Mouse (Mus musculus) CH12.LX (cell line): ENCODE data around the gene Ap5z1. TPM values are rescaled to one million over a fixed set of nuclear protein-coding genes. Genes with fewer than 3 reads are reported as not detected.

Source experiments
- DNase-seq: peaks from one replicate; pipeline ENCODE4 v3.0.0-alpha.2; 2013; ENCODE audit errors: extremely low read depth
- H3K27ac ChIP-seq: 2 replicates; pipeline ENCODE4 v1.5.1; 2012; ENCODE audit warnings: low read depth, mild to moderate bottlenecking, control low read depth, moderate library complexity; ENCODE audit not compliant: insufficient read depth
- H3K27me3 ChIP-seq: replicated peaks from 2 replicates; pipeline ENCODE3; 2012; ENCODE audit warnings: inconsistent platforms
- H3K36me3 ChIP-seq, 2 experiments: replicated peaks in 1 of 2; 2 replicates each; pipeline versions ENCODE3 to v1.6.1; 2012; ENCODE audit warnings: inconsistent platforms in 1 of 2, low read length in 1 of 2, mild to moderate bottlenecking in 1 of 2, mixed read lengths in 1 of 2, moderate library complexity in 1 of 2; ENCODE audit not compliant: control insufficient read depth in 1 of 2, insufficient read depth in 1 of 2
- H3K4me1 ChIP-seq, 2 experiments: 2 replicates each; pipeline ENCODE4 v1.6.1; 2012; ENCODE audit warnings: inconsistent platforms in 1 of 2, moderate library complexity in 1 of 2; ENCODE audit not compliant: insufficient read depth in 2 of 2, control insufficient read depth in 1 of 2
- H3K4me2 ChIP-seq: 2 replicates; pipeline ENCODE4 v1.6.1; 2012; ENCODE audit warnings: low read depth, mild to moderate bottlenecking, control low read depth; ENCODE audit not compliant: poor library complexity, insufficient read depth, severe bottlenecking
- H3K4me3 ChIP-seq, 3 experiments: fragments of 150-350 bp in 1 of 3; sonication (generic) in 1 of 3; replicated peaks in 1 of 3; 2 replicates each; pipeline versions ENCODE3 to v1.5.1; 2011 to 2012; ENCODE audit warnings: low read depth in 2 of 3, low read length in 2 of 3, mild to moderate bottlenecking in 2 of 3, moderate library complexity in 2 of 3, control low read depth in 1 of 3, improper control_type of control experiment in 1 of 3, inconsistent platforms in 1 of 3, mixed read lengths in 1 of 3; ENCODE audit not compliant: poor library complexity in 1 of 3
- H3K79me2 ChIP-seq: replicated peaks from 2 replicates; pipeline ENCODE4 v1.6.1; 2012; ENCODE audit warnings: mild to moderate bottlenecking, moderate library complexity; ENCODE audit not compliant: control insufficient read depth, poor library complexity, insufficient read depth, severe bottlenecking; ENCODE audit errors: extremely low read depth
- H3K9ac ChIP-seq: 2 replicates; pipeline ENCODE4 v1.6.1; 2012; ENCODE audit warnings: low read depth, mild to moderate bottlenecking, control low read depth, moderate library complexity; ENCODE audit not compliant: insufficient read depth
- H3K9me3 ChIP-seq: replicated peaks from 2 replicates; pipeline ENCODE3; 2012; ENCODE audit warnings: low read length, inconsistent platforms, mixed read lengths
- CHD1 ChIP-seq: IDR thresholded peaks from 2 replicates; pipeline ENCODE4 v1.6.1; 2012; ENCODE audit warnings: low read depth, low read length, improper control_type of control experiment, inconsistent platforms
- E2F4 ChIP-seq: IDR thresholded peaks from 2 replicates; pipeline ENCODE4 v1.6.1; 2011; ENCODE audit warnings: low read depth, low read length, improper control_type of control experiment; ENCODE audit not compliant: insufficient replicate concordance
- ELF1 ChIP-seq: IDR thresholded peaks from 2 replicates; pipeline ENCODE4 v1.6.1; 2014; ENCODE audit warnings: low read depth, mild to moderate bottlenecking, inconsistent platforms, low read length, improper control_type of control experiment
- IRF4 ChIP-seq: IDR thresholded peaks from 2 replicates; pipeline ENCODE4 v1.6.1; 2014; ENCODE audit warnings: low read depth, mild to moderate bottlenecking, inconsistent platforms, low read length, improper control_type of control experiment
- JUN ChIP-seq: IDR thresholded peaks from 2 replicates; pipeline ENCODE4 v1.6.1; 2011; ENCODE audit warnings: low read depth, mild to moderate bottlenecking, low read length, improper control_type of control experiment, moderate library complexity; ENCODE audit not compliant: insufficient read depth
- JUND ChIP-seq: conservative IDR thresholded peaks from 2 replicates; pipeline ENCODE4 v1.6.1; 2011; ENCODE audit warnings: low read depth, low read length, improper control_type of control experiment
- KAT2A ChIP-seq: IDR thresholded peaks from 2 replicates; pipeline ENCODE4 v1.6.1; 2012; ENCODE audit warnings: low read length, improper control_type of control experiment, inconsistent platforms; ENCODE audit not compliant: insufficient replicate concordance
- MAFK ChIP-seq: IDR thresholded peaks from 2 replicates; pipeline ENCODE4 v1.6.1; 2011; ENCODE audit warnings: low read length, improper control_type of control experiment; ENCODE audit not compliant: insufficient replicate concordance
- MAX ChIP-seq: IDR thresholded peaks from 2 replicates; pipeline ENCODE4 v1.6.1; 2011; ENCODE audit warnings: low read length, improper control_type of control experiment
- MEF2A ChIP-seq: IDR thresholded peaks from 2 replicates; pipeline ENCODE4 v1.6.1; 2014; ENCODE audit warnings: low read depth, mild to moderate bottlenecking, inconsistent platforms, low read length, improper control_type of control experiment, borderline replicate concordance
- MXI1 ChIP-seq: IDR thresholded peaks from 2 replicates; pipeline ENCODE4 v1.6.1; 2011; ENCODE audit warnings: mild to moderate bottlenecking, low read depth, low read length, improper control_type of control experiment
- MYC ChIP-seq: IDR thresholded peaks from 2 replicates; pipeline ENCODE4 v1.6.1; 2011; ENCODE audit warnings: low read depth, mild to moderate bottlenecking, improper control_type of control experiment, low read length
- NELFE ChIP-seq: IDR thresholded peaks from 2 replicates; pipeline ENCODE4 v1.6.1; 2011; ENCODE audit warnings: low read depth, low read length, improper control_type of control experiment
- POLR2A ChIP-seq: IDR thresholded peaks from 2 replicates; pipeline ENCODE4 v1.6.1; 2011; ENCODE audit warnings: low read depth, mild to moderate bottlenecking, improper control_type of control experiment, low read length
- RCOR1 ChIP-seq: conservative IDR thresholded peaks from 2 replicates; pipeline ENCODE4 v1.6.1; 2012; ENCODE audit warnings: low read depth, mild to moderate bottlenecking, inconsistent platforms, low read length, improper control_type of control experiment
- SIN3A ChIP-seq: IDR thresholded peaks from 2 replicates; pipeline ENCODE4 v1.6.1; 2012; ENCODE audit warnings: low read length, improper control_type of control experiment, inconsistent platforms
- SMC3 ChIP-seq: IDR thresholded peaks from 2 replicates; pipeline ENCODE4 v1.6.1; 2011; ENCODE audit warnings: low read depth, low read length, improper control_type of control experiment
- UBTF ChIP-seq: IDR thresholded peaks from 2 replicates; pipeline ENCODE4 v1.6.1; 2012; ENCODE audit warnings: low read depth, mild to moderate bottlenecking, inconsistent platforms, low read length, improper control_type of control experiment, moderate library complexity
- USF1 ChIP-seq: IDR thresholded peaks from 2 replicates; pipeline ENCODE4 v1.6.1; 2014; ENCODE audit warnings: low read depth, mild to moderate bottlenecking, inconsistent platforms, low read length, improper control_type of control experiment
- ZC3H11A ChIP-seq: IDR thresholded peaks from 2 replicates; pipeline ENCODE4 v1.6.1; 2012; ENCODE audit warnings: low read depth, mild to moderate bottlenecking, inconsistent platforms, low read length, improper control_type of control experiment
- ZKSCAN1 ChIP-seq: IDR thresholded peaks from 2 replicates; pipeline ENCODE4 v1.6.1; 2012; ENCODE audit warnings: low read depth, inconsistent platforms, low read length, improper control_type of control experiment, borderline replicate concordance
- ZMIZ1 ChIP-seq: IDR thresholded peaks from 2 replicates; pipeline ENCODE4 v1.6.1; 2012; ENCODE audit warnings: low read depth, mild to moderate bottlenecking, inconsistent platforms, low read length, improper control_type of control experiment
- dilution Hi-C: fragments of 300-500 bp; cut with MboI; formaldehyde crosslinking; loops from 2 replicates; pipeline ENCODE4 v1.14.3; 2020; ENCODE audit warnings: low sequenced_read_pairs; ENCODE audit not compliant: extremely low pct_unique_long_range_greater_than_20kb, extremely low pct_ligation_motif_present
- in situ Hi-C: fragments of 300-500 bp; cut with MboI; formaldehyde crosslinking; loops from 3 replicates; pipeline ENCODE4 v1.14.3; 2019; ENCODE audit warnings: low sequenced_read_pairs, low pct_ligation_motif_present, low pct_unique_long_range_greater_than_20kb, mixed read lengths
- polyA plus RNA-seq: library from polyadenylated mRNA; unstranded; fragments of >175 nt; gene quantifications from 2 replicates; pipeline ENCODE4 v1.2.1, GENCODE M21; 2012; ENCODE audit warnings: low read depth; ENCODE audit not compliant: insufficient read length
- total RNA-seq, 2 experiments: library from RNA; depleted of rRNA; stranded (reverse); fragments of 300-350 nt in 1 of 2; fragments of >200 nt in 1 of 2; gene quantifications; 2 replicates each; pipeline ENCODE4 v1.2.3; 2012 to 2014

The Ap5z1 gene
- total and polyA plus RNA-seq, 3 experiments = 3.1 to 18.7 (median 11.3) TPM

DNA sequence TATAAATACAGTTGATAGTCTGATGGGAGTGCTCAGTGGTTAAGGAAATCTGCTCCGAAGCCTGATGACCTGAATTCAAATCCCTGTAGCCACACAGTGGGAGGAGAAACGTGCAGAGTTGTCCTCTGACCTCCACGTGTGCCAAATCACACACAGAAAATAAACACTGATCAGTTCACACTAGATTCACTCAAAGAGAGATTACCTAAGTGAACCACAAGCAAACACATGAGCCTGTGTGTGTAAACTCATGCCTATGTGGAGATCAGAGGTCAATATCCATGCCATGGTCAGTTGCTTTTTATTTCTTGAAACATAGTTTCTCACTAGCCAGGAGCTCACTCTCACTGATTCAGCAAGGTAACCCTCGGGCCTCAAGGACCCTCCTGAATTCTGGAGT is 56.6 kb downstream of the Ap5z1 start:
- no peak overlapping the region for H3K4me3 ChIP-seq
- H3K9me3 ChIP-seq = no peaks in the 10 kb centered on the region
- no peaks in the 10 kb centered on the region for H3K36me3 ChIP-seq
- dilution Hi-C loops (no loop called here), in situ Hi-C loops (loop anchor here (25.0 kb wide), 1 partner anchor 342 kb away; no protein-coding TSS in a partner anchor)
- H3K9ac ChIP-seq = no peak overlapping the region
- TF ChIP-seq POLR2A (no peak), ZKSCAN1 (no peak), CHD1 (no peak), ZMIZ1 (no peak), SIN3A (no peak), JUN (no peak), IRF4 (no peak), RCOR1 (no peak), USF1 (no peak), JUND (no peak), UBTF (no peak), KAT2A (no peak), MXI1 (no peak), ELF1 (no peak), E2F4 (no peak)
- H3K4me2 ChIP-seq = no peak overlapping the region
- no peak overlapping the region for H3K27ac ChIP-seq
- no peak for DNase-seq
- H3K4me1 ChIP-seq = peaks cover 4 to 16% of the 10 kb centered on the region in 2 experiments
- H3K27me3 ChIP-seq = no peaks in the 10 kb centered on the region
- no peaks in the 10 kb centered on the region for H3K79me2 ChIP-seq

DNA sequence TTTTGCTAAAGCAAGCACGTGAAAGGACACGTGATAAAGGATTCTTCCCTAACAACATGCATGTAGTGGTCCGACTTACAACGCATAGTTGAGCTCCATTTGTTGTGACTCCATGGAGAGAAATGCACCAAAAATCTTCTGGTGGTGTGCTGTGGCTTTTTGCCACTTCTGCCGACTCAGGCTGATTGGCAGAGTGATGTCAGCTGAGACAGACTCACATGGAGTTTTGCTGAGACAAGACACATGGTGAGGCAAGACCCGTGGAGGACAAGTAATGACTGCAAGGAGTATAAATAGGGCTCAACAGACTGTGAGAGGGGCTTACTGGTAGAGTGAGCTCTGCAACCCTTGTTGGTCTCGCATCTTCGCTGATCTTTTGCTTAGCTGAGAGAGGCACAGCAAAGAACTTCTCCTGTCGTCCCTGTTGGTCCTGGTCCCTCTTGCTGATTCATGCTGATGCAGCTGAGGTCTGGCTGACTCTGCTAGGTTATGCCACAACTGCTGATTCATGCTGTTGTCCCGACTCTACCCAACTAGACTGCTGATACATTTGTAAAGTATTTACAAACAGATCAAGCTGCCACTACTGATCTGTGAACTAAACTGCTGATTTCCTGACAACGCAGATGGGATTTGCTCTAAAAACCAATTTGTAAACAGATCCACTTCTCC is 57.6 kb downstream of the Ap5z1 start:
- no peaks in the 10 kb centered on the region for H3K27me3 ChIP-seq
- H3K9ac ChIP-seq = no peak overlapping the region
- no peak overlapping the region for H3K4me2 ChIP-seq
- no peak overlapping the region for H3K4me3 ChIP-seq
- in situ Hi-C loops = loop anchor here (25.0 kb wide), 1 partner anchor 341 kb away; no protein-coding TSS in a partner anchor
- H3K79me2 ChIP-seq = no peaks in the 10 kb centered on the region
- no peak overlapping the region for H3K27ac ChIP-seq
- dilution Hi-C loops = no loop called here
- peaks cover 4 to 16% of the 10 kb centered on the region in 2 experiments for H3K4me1 ChIP-seq
- no peaks in the 10 kb centered on the region for H3K9me3 ChIP-seq
- DNase-seq = no peak
- H3K36me3 ChIP-seq = no peaks in the 10 kb centered on the region
- TF ChIP-seq SMC3 = no peak
- no peak for TF ChIP-seq MXI1
- no peak for TF ChIP-seq KAT2A
- TF ChIP-seq IRF4 = no peak
- no peak for TF ChIP-seq MYC
- no peak for TF ChIP-seq ZC3H11A
- TF ChIP-seq MAX = no peak
- no peak for TF ChIP-seq ZMIZ1
- TF ChIP-seq MEF2A = no peak
- no peak for TF ChIP-seq MAFK
- TF ChIP-seq ELF1 = no peak
- no peak for TF ChIP-seq JUN
- no peak for TF ChIP-seq JUND
- TF ChIP-seq SIN3A = no peak
- TF ChIP-seq CHD1 = no peak
- no peak for TF ChIP-seq NELFE
